Comparison of ENCODE assay signal across 11 mouse cellular contexts in the genomic region with DNA sequence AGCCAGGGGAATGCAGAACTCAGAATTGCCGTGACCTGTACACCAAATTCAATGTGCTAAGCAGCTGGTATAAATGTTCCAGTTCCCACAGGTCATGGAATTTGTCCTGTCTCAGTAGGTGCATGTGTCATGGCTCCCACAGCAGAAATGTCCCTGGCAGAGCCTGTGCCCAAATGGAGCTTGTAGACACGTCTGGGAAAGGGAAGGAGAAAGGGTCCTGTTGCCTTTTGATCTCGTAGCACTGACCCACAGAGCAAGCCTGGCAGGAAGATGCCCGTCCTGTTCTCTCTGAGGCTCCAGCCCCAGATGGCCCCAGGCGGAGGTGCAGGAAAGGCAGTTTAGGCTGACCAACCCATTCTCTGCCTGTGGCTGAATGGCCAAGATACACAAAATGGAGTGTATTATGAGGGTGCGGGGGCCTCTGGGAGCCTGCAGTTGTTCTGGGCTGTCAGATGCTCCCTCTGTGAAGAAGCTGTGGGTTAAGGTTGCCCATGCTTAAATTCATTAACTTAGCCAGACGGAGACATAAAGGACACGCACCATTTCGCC.
DNase-seq lines count a peak whose midpoint lies in the region; ATAC-seq and TF ChIP-seq lines count a peak whose summit lies in the region.
"Had no signal": no experiment of that assay in that cellular context is flagged by ENCODE, and none has a peak within 500 bp of the region (broad histone marks: within the 10 kb centered on the region; RNA-seq: fewer than 3 reads in every experiment).

No protein-coding gene starts in this region.

- no peak for DNase-seq in intestine, embryonic 14.5 days (ENCODE audit: low spot score)
- no peak for DNase-seq in embryonic facial prominence, embryonic 10.5 days (ENCODE audit: low spot score)
- peak; percentile 35 for DNase-seq in hindbrain, embryonic 11.5 days (ENCODE audit: low spot score)
- no peak for DNase-seq in adrenal gland, postnatal 10 days
- no peak for DNase-seq in thymus, postnatal 4 days
- DNase-seq in ovary, adult 18-20 months (ENCODE audit: low spot score) = no peak
- DNase-seq: gastrocnemius, postnatal 36 days had no signal

- no peaks in the 10 kb centered on the region for H3K27me3 ChIP-seq in intestine, embryonic 14.5 days (replicated peaks; ENCODE audit: control insufficient read depth, insufficient read depth, low read length)
- no peaks in the 10 kb centered on the region for H3K27me3 ChIP-seq in intestine, postnatal 0 days (replicated peaks; ENCODE audit: control insufficient read depth, insufficient read depth, low read length)
- H3K27me3 ChIP-seq in embryonic facial prominence, embryonic 10.5 days (replicated peaks; ENCODE audit: low read depth, poor library complexity, severe bottlenecking) = 0 out of 2 replicates have a peak, but pooled peaks cover 4% of the 10 kb centered on the region
- no peaks in the 10 kb centered on the region for H3K27me3 ChIP-seq in hindbrain, embryonic 11.5 days (ENCODE audit: control insufficient read depth, insufficient read depth, low read length)
- H3K27me3 ChIP-seq in midbrain, embryonic 15.5 days (replicated peaks) = no peaks in the 10 kb centered on the region
- H3K27me3 ChIP-seq: CH12.LX had no signal

- H3K9me3 ChIP-seq in intestine, embryonic 14.5 days (ENCODE audit: control insufficient read depth, low read length) = no peaks in the 10 kb centered on the region
- H3K9me3 ChIP-seq in intestine, postnatal 0 days (ENCODE audit: control insufficient read depth) = no peaks in the 10 kb centered on the region
- no peaks in the 10 kb centered on the region for H3K9me3 ChIP-seq in embryonic facial prominence, embryonic 10.5 days
- H3K9me3 ChIP-seq in hindbrain, embryonic 11.5 days (ENCODE audit: control insufficient read depth, low read length) = no peaks in the 10 kb centered on the region
- H3K9me3 ChIP-seq in midbrain, embryonic 15.5 days = no peaks in the 10 kb centered on the region

- H3K9ac ChIP-seq in intestine, embryonic 14.5 days (ENCODE audit: low read length) = no peak overlapping the region
- H3K9ac ChIP-seq in intestine, postnatal 0 days (ENCODE audit: low read depth, low read length) = no peak overlapping the region
- peak overlapping the region; percentile 44 for H3K9ac ChIP-seq in hindbrain, embryonic 11.5 days (ENCODE audit: low read depth, low read length)
- H3K9ac ChIP-seq in midbrain, embryonic 15.5 days = peak overlapping the region; percentile 24; the same call in 1 of the 2 replicates

- 67% methylated on average over 9 of the region's 9 CpGs for WGBS in intestine, embryonic 14.5 days
- WGBS in intestine, postnatal 0 days = 80% methylated on average over 9 of the region's 9 CpGs
- 59% methylated on average over 9 of the region's 9 CpGs for WGBS in embryonic facial prominence, embryonic 10.5 days
- 45% methylated on average over 9 of the region's 9 CpGs for WGBS in hindbrain, embryonic 11.5 days
- 25% methylated on average over 9 of the region's 9 CpGs for WGBS in midbrain, embryonic 15.5 days

- H3K27ac ChIP-seq in intestine, embryonic 14.5 days (ENCODE audit: low read depth) = peak overlapping the region; percentile 68; the same call in 1 of the 2 replicates
- no peak overlapping the region for H3K27ac ChIP-seq in intestine, postnatal 0 days (ENCODE audit: low read depth, low read length)
- peak overlapping the region; percentile 73 for H3K27ac ChIP-seq in embryonic facial prominence, embryonic 10.5 days (replicated peaks)
- H3K27ac ChIP-seq in hindbrain, embryonic 11.5 days (ENCODE audit: low read depth, low read length) = peak overlapping the region; percentile 87
- peak overlapping the region; percentile 92 for H3K27ac ChIP-seq in midbrain, embryonic 15.5 days
- H3K27ac ChIP-seq: macrophage had no signal

- ATAC-seq in intestine, embryonic 14.5 days (replicated peaks; ENCODE audit: low FRiP score, low TSS enrichment, low read depth) = no peak
- no peak for ATAC-seq in intestine, postnatal 0 days
- ATAC-seq in hindbrain, embryonic 11.5 days (ENCODE audit: low FRiP score) = peak; percentile 15; the same call in 1 of the 2 replicates
- peak; percentile 1; the same call in 1 of the 2 replicates for ATAC-seq in midbrain, embryonic 15.5 days (replicated peaks)

- H3K4me2 ChIP-seq in intestine, embryonic 14.5 days (ENCODE audit: low read length) = no peak overlapping the region
- no peak overlapping the region for H3K4me2 ChIP-seq in intestine, postnatal 0 days (replicated peaks; ENCODE audit: low read depth)
- H3K4me2 ChIP-seq in hindbrain, embryonic 11.5 days (replicated peaks; ENCODE audit: low read depth, low read length) = no peak overlapping the region
- no peak overlapping the region for H3K4me2 ChIP-seq in midbrain, embryonic 15.5 days

- peaks cover 9% of the 10 kb centered on the region; the same call in 1 of the 2 replicates for H3K36me3 ChIP-seq in intestine, embryonic 14.5 days (ENCODE audit: control insufficient read depth, insufficient read depth, low read length)
- peaks cover 11% of the 10 kb centered on the region; the same call in 1 of the 2 replicates for H3K36me3 ChIP-seq in intestine, postnatal 0 days (ENCODE audit: control insufficient read depth, insufficient read depth)
- peaks cover 12% of the 10 kb centered on the region; the same call in 1 of the 2 replicates for H3K36me3 ChIP-seq in embryonic facial prominence, embryonic 10.5 days (replicated peaks)
- no peaks in the 10 kb centered on the region for H3K36me3 ChIP-seq in hindbrain, embryonic 11.5 days (ENCODE audit: control insufficient read depth, insufficient read depth, low read length)
- H3K36me3 ChIP-seq in midbrain, embryonic 15.5 days (replicated peaks) = no peaks in the 10 kb centered on the region

- no peak overlapping the region for H3K4me3 ChIP-seq in intestine, embryonic 14.5 days (ENCODE audit: low read depth, low read length)
- H3K4me3 ChIP-seq in intestine, postnatal 0 days (ENCODE audit: low read depth, low read length) = no peak overlapping the region
- no peak overlapping the region for H3K4me3 ChIP-seq in embryonic facial prominence, embryonic 10.5 days
- no peak overlapping the region for H3K4me3 ChIP-seq in hindbrain, embryonic 11.5 days (ENCODE audit: low read depth, low read length)
- no peak overlapping the region for H3K4me3 ChIP-seq in midbrain, embryonic 15.5 days

- no peak for TF ChIP-seq CTCF in intestine, postnatal 0 days (IDR thresholded peaks at IDR 0.05; ENCODE audit: low read depth)

- peaks cover 31% of the 10 kb centered on the region for H3K4me1 ChIP-seq in intestine, embryonic 14.5 days (replicated peaks; ENCODE audit: control insufficient read depth, insufficient read depth, low read length)
- 0 out of 2 replicates have a peak, but pooled peaks cover 8% of the 10 kb centered on the region for H3K4me1 ChIP-seq in intestine, postnatal 0 days (replicated peaks; ENCODE audit: control insufficient read depth, insufficient read depth, low read length)
- peaks cover 77% of the 10 kb centered on the region for H3K4me1 ChIP-seq in embryonic facial prominence, embryonic 10.5 days
- H3K4me1 ChIP-seq in hindbrain, embryonic 11.5 days (replicated peaks; ENCODE audit: control insufficient read depth, insufficient read depth, low read length) = peaks cover 36% of the 10 kb centered on the region
- peaks cover 68% of the 10 kb centered on the region for H3K4me1 ChIP-seq in midbrain, embryonic 15.5 days

Comparison
In these comparisons a context has a peak if more than half of its experiments do, and no peak if none do; other contexts are left out.
1. ATAC-seq: peak in hindbrain, embryonic 11.5 days (single experiment) and midbrain, embryonic 15.5 days (single experiment); none in intestine, embryonic 14.5 days (single experiment) and intestine, postnatal 0 days (single experiment).
2. H3K9ac ChIP-seq: peak in hindbrain, embryonic 11.5 days (single experiment) and midbrain, embryonic 15.5 days (single experiment); none in intestine, embryonic 14.5 days (single experiment) and intestine, postnatal 0 days (single experiment).